Mouse (Mus musculus): ENCODE measurements around the gene Bdnf. TPM values are rescaled to one million over a fixed set of nuclear protein-coding genes. Genes with fewer than 3 reads are reported as not detected.

Bdnf gene
- polyA plus RNA-seq (2021): 15.4 TPM

GRCm38 (mm10) chr2:109674532-109674931, at the start of gene Bdnf:
TSS of gene Bdnf (plus strand) at chr2:109674700.
- POLR2A ChIA-PET: no interaction called here
- CTCF ChIA-PET: no interaction called here
- ATAC-seq (no peak), DNase-seq (ENCODE audit: low read depth, low spot score) (no peak)
- no peak for TF ChIP-seq CTCF (IDR thresholded peaks at IDR 0.05)
- H3K27me3 ChIP-seq: peaks cover 23% of the 10 kb centered on the region
- in situ Hi-C loops (cut with MboI; ENCODE audit: low pct_unique_long_range_greater_than_20kb): no loop called here

- CTCF ChIA-PET: interaction anchor here (1.1 kb wide), 1 partner anchor 12 kb away, joined by 3 read pairs; no protein-coding TSS in a partner anchor
Observed at GRCm38 (mm10) chr2:109626864-109627263, 47.6 kb upstream of the Bdnf start.

GRCm38 (mm10) chr2:109673509-109674455, 718 bp upstream of the Bdnf start:
- peaks cover 23% of the 10 kb centered on the region for H3K27me3 ChIP-seq
- no peak for DNase-seq (ENCODE audit: low read depth, low spot score)
- in situ Hi-C loops (cut with MboI; ENCODE audit: low pct_unique_long_range_greater_than_20kb): no loop called here

More at GRCm38 (mm10) chr2:109626864-109627263, 47.6 kb upstream of the Bdnf start:
- no peak for ATAC-seq
- DNase-seq (ENCODE audit: low read depth, low spot score): no peak
- H3K27me3 ChIP-seq: no peaks in the 10 kb centered on the region
- in situ Hi-C loops (cut with MboI; ENCODE audit: low pct_unique_long_range_greater_than_20kb): no loop called here
- POLR2A ChIA-PET: no interaction called here
- TF ChIP-seq CTCF (IDR thresholded peaks at IDR 0.05): no peak

GRCm38 (mm10) chr2:109675051-109675450, 551 bp downstream of the Bdnf start:
- no peak for DNase-seq (ENCODE audit: low read depth, low spot score)
- no peak for TF ChIP-seq CTCF (IDR thresholded peaks at IDR 0.05)
- ChIA-PET POLR2A (no interaction called here), CTCF (no interaction called here)
- peaks cover 23% of the 10 kb centered on the region for H3K27me3 ChIP-seq
- in situ Hi-C loops (cut with MboI; ENCODE audit: low pct_unique_long_range_greater_than_20kb): loop anchor here (5.0 to 25.0 kb wide), 4 partner anchors 278 to 1513 kb away; partner anchors contain the start of genes Kif18a and Mettl15
- no peak for ATAC-seq

More at GRCm38 (mm10) chr2:109673509-109674455, 718 bp upstream of the Bdnf start:
- no peak for ATAC-seq
- CTCF ChIA-PET: no interaction called here
- POLR2A ChIA-PET: no interaction called here
- no peak for TF ChIP-seq CTCF (IDR thresholded peaks at IDR 0.05)

- H3K27me3 ChIP-seq: peaks cover 22% of the 10 kb centered on the region
- no peak for ATAC-seq
- ChIA-PET POLR2A (no interaction called here), CTCF (interaction anchor here (0.9 kb wide), 1 partner anchor 10 kb away, joined by 3 read pairs; no protein-coding TSS in a partner anchor)
- DNase-seq (ENCODE audit: low read depth, low spot score): no peak
- in situ Hi-C loops (cut with MboI; ENCODE audit: low pct_unique_long_range_greater_than_20kb): loop anchor here (5.0 to 25.0 kb wide), 4 partner anchors 279 to 1514 kb away; partner anchors contain the start of genes Kif18a and Mettl15
- TF ChIP-seq CTCF (IDR thresholded peaks at IDR 0.05): no peak
Observed at GRCm38 (mm10) chr2:109675973-109676617, 1.6 kb downstream of the Bdnf start.

- peaks cover 17% of the 10 kb centered on the region for H3K27me3 ChIP-seq
- no peak for TF ChIP-seq CTCF (IDR thresholded peaks at IDR 0.05)
Observed at GRCm38 (mm10) chr2:109676618-109676974, 2.1 kb downstream of the Bdnf start.

GRCm38 (mm10) chr2:109677221-109678089, 3.0 kb downstream of the Bdnf start:
- peaks cover 13% of the 10 kb centered on the region for H3K27me3 ChIP-seq
- in situ Hi-C loops (cut with MboI; ENCODE audit: low pct_unique_long_range_greater_than_20kb): loop anchor here (5.0 to 25.0 kb wide), 4 partner anchors 280 to 1515 kb away; partner anchors contain the start of genes Kif18a and Mettl15
- ChIA-PET CTCF (no interaction called here), POLR2A (no interaction called here)
- no peak for TF ChIP-seq CTCF (IDR thresholded peaks at IDR 0.05)
- DNase-seq (ENCODE audit: low read depth, low spot score): no peak
- ATAC-seq: peak; percentile 51

More at GRCm38 (mm10) chr2:109676618-109676974, 2.1 kb downstream of the Bdnf start:
- DNase-seq (ENCODE audit: low read depth, low spot score): no peak
- ChIA-PET POLR2A (no interaction called here), CTCF (interaction anchor here (0.9 kb wide), 1 partner anchor 10 kb away, joined by 3 read pairs; no protein-coding TSS in a partner anchor)
- ATAC-seq: no peak
- in situ Hi-C loops (cut with MboI; ENCODE audit: low pct_unique_long_range_greater_than_20kb): loop anchor here (5.0 to 25.0 kb wide), 4 partner anchors 279 to 1514 kb away; partner anchors contain the start of genes Kif18a and Mettl15

GRCm38 (mm10) chr2:109678090-109678409, 3.5 kb downstream of the Bdnf start:
- in situ Hi-C loops (cut with MboI; ENCODE audit: low pct_unique_long_range_greater_than_20kb): loop anchor here (5.0 to 25.0 kb wide), 4 partner anchors 281 to 1516 kb away; partner anchors contain the start of genes Kif18a and Mettl15
- peaks cover 13% of the 10 kb centered on the region for H3K27me3 ChIP-seq
- no peak for DNase-seq (ENCODE audit: low read depth, low spot score)
- POLR2A ChIA-PET: no interaction called here
- no peak for TF ChIP-seq CTCF (IDR thresholded peaks at IDR 0.05)
- peak; percentile 91 for ATAC-seq
- CTCF ChIA-PET: no interaction called here

GRCm38 (mm10) chr2:109678454-109678853, 4.0 kb downstream of the Bdnf start:
- in situ Hi-C loops (cut with MboI; ENCODE audit: low pct_unique_long_range_greater_than_20kb): loop anchor here (5.0 to 25.0 kb wide), 4 partner anchors 281 to 1516 kb away; partner anchors contain the start of genes Kif18a and Mettl15
- TF ChIP-seq CTCF (IDR thresholded peaks at IDR 0.05): no peak
- peaks cover 13% of the 10 kb centered on the region for H3K27me3 ChIP-seq
- no peak for DNase-seq (ENCODE audit: low read depth, low spot score)
- CTCF ChIA-PET: no interaction called here
- ATAC-seq: no peak
- POLR2A ChIA-PET: no interaction called here

GRCm38 (mm10) chr2:109679446-109679845, 4.9 kb downstream of the Bdnf start:
- no peak for ATAC-seq
- POLR2A ChIA-PET: no interaction called here
- no peak for TF ChIP-seq CTCF (IDR thresholded peaks at IDR 0.05)
- in situ Hi-C loops (cut with MboI; ENCODE audit: low pct_unique_long_range_greater_than_20kb): loop anchor here (5.0 to 25.0 kb wide), 4 partner anchors 282 to 1517 kb away; partner anchors contain the start of genes Kif18a and Mettl15
- CTCF ChIA-PET: interaction anchor here (1.0 kb wide), 1 partner anchor 398 kb away, joined by 3 read pairs; no protein-coding TSS in a partner anchor
- no peak for DNase-seq (ENCODE audit: low read depth, low spot score)
- peaks cover 11% of the 10 kb centered on the region for H3K27me3 ChIP-seq
